Mouse (Mus musculus) layer of hippocampus, postnatal 25 days (tissue): ENCODE measurements at regions not wholly inside any gene's neighbourhood (a gene's known extent, or its start where the extent isn't known, plus 50 kb on each side); places are given as distances from the start of the nearest gene placed in this dataset.

ENCODE experiments used
- DNase-seq, 2 experiments: peaks; one replicate each; pipeline ENCODE4 v3.0.0; 2022; ENCODE audit warnings: mixed read lengths in 2 of 2, low spot score in 1 of 2; ENCODE audit errors: extremely low spot score in 1 of 2

- no peak for DNase-seq
Measured at GRCm38 (mm10) chr11:111555615-111556014, 489.7 kb downstream of the Kcnj2 start.

DNA sequence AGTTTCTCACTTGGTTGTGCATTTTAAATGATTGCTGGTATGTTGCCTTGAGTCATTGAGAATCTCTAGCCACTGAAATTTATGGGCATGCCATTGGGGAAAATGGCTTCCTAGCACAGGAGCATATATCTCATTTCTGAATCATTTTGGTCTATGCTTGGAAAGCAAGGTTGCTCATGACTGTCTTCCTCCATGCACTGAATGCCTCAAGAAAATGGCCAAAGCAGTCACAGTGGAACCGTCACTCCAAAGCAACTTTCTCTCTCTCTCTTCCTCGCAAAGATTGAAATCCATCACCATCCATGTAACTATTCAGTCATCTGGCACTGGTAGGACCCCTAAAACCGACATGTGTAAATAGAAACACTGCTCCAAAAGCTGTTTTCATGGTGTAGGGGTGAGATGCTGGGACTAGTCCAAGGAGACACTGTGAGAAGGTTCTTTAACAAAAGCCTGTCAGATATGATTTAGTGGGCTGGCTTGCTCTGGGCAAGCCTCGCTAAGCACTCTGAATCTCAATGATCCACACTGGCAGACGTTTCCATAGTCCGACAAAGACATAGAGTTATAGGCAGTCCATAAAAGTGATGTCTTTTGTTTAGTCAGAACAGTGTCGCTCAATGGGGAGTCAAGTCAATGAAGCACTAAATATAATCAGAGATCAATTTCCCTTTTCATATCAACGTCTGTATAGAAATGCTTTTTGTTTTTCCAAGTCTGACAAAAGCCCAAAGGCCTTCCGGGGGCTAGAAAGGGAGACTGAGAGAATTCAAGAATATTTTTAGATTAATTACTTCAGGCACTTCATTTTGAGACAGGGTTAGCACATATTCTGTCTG lies 492.6 kb downstream of the Kcnj2 start:
- DNase-seq, result no peak

DNA sequence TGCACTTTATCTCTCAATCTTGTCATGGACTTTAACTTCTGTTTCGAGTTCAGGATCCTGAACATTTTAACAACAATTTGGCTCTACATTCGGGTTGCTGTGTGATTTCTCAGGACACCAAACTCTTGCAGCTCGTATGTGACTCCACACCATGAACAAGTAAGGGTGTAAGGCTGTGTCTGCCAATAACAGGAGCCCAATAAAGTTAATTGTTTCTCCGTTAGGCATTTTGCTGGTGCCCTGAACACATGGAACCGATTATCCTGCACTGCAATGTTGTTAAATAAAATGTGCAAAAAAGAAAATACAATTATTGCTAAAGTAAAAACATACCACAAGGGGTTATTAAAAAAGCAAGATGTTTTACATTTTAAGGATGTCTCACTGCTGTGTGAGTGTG lies 497.2 kb downstream of the Kcnj2 start:
- DNase-seq, result no peak

DNA sequence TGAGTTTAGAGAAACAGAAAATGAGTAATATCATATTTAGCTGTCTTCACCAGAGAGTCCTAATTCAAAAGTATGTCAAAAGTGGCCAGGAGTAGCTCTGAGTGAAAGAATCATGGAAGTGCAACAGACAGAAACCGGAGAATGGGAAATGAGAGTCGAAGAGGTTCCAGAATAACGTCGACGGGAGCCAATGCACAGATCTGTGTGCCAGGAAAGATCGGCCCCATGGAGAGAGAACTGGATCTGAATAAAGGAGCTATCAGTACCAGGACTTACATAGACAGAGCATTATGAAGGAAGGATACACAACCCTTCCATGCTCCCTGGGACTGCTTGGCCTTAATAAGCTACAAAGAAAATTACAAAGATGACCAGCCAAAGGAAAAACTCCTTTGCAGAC lies 502.1 kb downstream of the Kcnj2 start:
- DNase-seq, result no peak

GRCm38 (mm10) chr11:111568876-111569275 lies 502.9 kb downstream of the Kcnj2 start:
- DNase-seq, result no peak

- DNase-seq, result no peak
Measured at GRCm38 (mm10) chr11:111577883-111578282, 511.9 kb downstream of the Kcnj2 start.

GRCm38 (mm10) chr11:111582980-111583379 lies 517.0 kb downstream of the Kcnj2 start:
- no peak for DNase-seq

DNA sequence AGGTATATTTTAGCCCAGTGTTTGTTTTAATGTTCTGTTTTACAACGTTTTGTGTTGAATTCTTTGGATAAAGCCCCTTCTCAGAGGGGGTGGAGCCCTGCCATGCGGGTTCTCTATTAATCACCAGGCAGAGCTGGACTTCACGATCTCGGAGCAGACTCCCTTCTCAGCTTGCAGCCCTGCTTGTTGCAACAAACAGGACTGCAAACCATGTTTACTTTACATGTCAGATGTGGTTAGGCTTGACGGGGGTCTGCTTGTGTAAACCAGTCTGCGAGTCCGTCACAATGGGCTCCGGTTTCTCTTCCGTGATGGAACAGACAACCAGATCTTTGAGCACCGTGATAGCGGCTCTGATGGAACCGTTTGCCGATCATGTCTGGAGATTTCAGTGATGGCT lies 517.6 kb downstream of the Kcnj2 start:
- no peak for DNase-seq

- no peak for DNase-seq
Measured at GRCm38 (mm10) chr11:111599456-111599855, 533.5 kb downstream of the Kcnj2 start.

GRCm38 (mm10) chr11:111605146-111605545 lies 539.2 kb downstream of the Kcnj2 start:
- no peak for DNase-seq

GRCm38 (mm10) chr11:111610522-111611015 lies 544.6 kb downstream of the Kcnj2 start:
- DNase-seq, result no peak

DNA sequence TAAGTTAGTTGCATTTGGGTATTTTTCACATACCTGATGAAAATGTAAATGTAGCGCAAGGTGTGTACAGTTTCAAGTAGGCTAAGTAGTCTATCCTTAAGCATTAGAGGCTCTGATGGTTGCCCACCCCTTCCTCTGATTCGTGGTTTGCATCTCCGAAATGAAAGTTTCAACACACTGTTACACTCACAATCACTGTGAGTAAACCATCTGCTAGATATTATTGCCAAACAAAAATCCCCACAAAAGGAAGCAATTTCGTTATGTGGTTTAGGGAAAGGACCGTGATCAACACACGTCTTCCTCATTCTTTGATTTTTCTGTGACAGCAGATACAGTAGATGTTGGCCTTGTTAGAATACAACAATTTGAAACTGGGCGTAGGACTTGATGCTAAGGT lies 577.6 kb downstream of the Kcnj2 start:
- DNase-seq, result no peak

DNA sequence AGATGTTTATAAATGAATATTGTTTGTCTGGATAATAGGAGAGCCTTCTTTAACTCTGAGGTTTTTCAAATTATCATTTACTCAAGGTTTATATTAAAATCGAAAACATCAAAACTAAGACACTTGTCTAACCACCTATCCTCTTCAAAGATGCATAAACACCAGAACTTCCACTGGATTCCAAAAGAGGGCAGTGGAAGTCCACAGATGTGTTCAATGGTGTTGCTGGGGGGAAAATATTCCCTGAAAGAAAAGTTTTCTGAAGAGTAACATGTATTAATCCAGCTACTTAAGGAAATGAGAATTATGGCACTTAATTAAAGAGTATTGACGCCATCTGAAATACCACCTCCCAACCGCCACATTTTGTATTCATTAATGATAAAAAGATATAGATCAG lies 586.9 kb downstream of the Kcnj2 start:
- peak in 1 of 2 experiments; percentile 45 for DNase-seq

DNA sequence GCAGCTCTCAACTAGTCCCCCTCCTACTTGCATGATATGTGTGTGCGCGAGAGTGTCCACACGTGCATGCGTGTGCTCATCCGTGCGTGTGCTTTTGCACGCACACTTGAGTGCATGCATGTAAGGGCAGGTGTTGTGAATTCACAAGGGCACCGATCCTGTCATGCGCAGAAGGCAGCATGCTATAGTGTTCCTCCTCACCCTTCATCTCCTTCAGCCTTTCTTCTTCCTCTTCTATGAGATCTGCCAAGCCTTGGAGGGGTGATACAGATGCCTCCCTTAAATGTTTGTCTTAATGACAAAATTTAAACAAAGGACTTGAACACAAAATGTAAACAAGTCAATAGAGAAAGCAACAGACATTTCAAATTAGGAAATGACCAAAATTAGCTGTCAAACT lies 591.8 kb downstream of the Kcnj2 start:
- DNase-seq, result no peak

GRCm38 (mm10) chr11:111658362-111659309 lies 592.7 kb downstream of the Kcnj2 start:
- DNase-seq, result no peak

DNA sequence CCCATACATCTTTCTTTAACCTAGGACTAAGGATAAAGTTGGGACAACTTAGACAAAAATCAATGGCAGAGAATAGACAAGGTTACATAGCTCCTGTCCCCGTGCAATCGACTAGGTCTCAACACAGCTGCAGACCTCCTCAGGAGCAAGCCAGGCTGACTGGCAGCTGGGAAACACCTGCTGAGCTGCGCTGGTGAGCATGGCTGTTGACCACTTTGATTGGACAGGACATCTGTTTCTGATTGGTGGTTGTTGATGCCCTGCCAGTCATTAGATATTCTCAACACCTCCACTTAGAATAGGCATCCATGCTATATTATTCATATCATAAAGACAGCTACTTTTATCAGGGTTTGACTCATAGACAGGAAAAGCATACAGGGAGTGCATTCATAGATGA lies 597.3 kb downstream of the Kcnj2 start:
- DNase-seq, result no peak

DNA sequence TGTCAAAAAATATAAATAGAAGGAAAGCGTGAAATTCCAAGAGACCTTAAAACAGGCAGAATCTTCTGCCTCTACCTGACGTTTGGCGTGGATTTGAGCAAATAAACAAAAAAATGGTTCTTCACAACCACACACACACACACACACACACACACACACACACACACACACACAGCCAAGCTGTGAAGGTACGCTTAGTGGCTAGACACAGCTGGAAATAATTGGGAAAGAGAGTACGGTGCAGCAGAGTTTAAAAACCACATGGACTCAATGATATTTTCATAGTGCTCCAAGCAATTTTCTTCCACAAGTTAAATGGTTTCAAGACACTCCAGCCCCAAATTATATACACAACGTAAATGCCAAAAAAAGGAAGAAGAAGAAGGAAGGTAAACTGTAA lies 600.4 kb downstream of the Kcnj2 start:
- no peak for DNase-seq

- no peak for DNase-seq
Measured at GRCm38 (mm10) chr11:111671865-111672264, 605.9 kb downstream of the Kcnj2 start.

- DNase-seq, result no peak
Measured at GRCm38 (mm10) chr11:111675673-111676072, 609.7 kb downstream of the Kcnj2 start.

DNA sequence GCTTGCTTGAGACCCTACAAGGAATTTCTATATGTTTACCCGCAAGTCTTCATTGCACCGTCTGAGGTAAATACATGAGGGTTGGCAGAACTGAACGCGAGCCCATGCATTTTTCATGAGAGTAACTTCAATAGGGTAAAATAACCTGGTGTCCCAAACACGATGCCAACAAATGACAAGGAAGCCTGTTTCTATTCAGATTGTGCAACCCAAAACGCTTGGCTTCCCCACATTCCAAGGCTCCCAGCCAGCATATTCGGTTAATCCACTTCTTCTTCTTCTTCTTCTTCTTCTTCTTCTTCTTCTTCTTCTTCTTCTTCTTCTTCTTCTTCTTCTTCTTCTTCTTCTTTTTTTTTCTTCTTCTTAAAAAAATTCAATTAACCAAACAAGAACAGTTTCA lies 616.4 kb downstream of the Kcnj2 start:
- no peak for DNase-seq

DNA sequence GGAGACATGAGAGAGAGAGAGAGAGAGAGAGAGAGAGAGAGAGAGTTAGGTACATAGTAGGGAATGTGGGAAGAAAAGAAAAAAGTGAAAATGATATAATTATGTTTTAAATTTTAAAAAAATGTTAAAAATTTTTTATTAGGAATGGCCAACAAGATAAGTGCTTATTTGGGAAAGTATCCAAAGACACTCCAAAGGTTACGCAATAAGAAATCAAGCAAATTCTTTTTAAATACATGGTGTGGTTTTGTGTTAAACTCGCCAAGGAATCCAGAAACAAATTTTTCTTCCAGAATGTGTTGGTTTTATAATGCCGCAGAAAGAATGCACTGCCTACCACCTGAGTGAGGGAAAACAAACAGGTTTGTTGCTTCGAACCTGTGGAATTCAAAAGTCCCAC lies 617.9 kb downstream of the Kcnj2 start:
- no peak for DNase-seq
